Mouse (Mus musculus): ENCODE data around the gene Zfp982. TPM values are rescaled to one million over a fixed set of nuclear protein-coding genes. Genes with fewer than 3 reads are reported as not detected.
"Not testable (repeated sequence)": the region's sequence is repeated elsewhere in the genome, so short reads cannot be mapped to it uniquely, and the experiment has no call there.

Gene Zfp982
- 1 to 10 TPM; 8.1 to 9.8 (median 9.1) TPM for total RNA-seq (2022)

GRCm38 (mm10) chr4:147492117-147492516 lies at the start of gene Zfp982:
TSS of gene Zfp982 (plus strand) at chr4:147492417.
- DNase-seq (ENCODE audit: low spot score), result not testable (repeated sequence)

DNA sequence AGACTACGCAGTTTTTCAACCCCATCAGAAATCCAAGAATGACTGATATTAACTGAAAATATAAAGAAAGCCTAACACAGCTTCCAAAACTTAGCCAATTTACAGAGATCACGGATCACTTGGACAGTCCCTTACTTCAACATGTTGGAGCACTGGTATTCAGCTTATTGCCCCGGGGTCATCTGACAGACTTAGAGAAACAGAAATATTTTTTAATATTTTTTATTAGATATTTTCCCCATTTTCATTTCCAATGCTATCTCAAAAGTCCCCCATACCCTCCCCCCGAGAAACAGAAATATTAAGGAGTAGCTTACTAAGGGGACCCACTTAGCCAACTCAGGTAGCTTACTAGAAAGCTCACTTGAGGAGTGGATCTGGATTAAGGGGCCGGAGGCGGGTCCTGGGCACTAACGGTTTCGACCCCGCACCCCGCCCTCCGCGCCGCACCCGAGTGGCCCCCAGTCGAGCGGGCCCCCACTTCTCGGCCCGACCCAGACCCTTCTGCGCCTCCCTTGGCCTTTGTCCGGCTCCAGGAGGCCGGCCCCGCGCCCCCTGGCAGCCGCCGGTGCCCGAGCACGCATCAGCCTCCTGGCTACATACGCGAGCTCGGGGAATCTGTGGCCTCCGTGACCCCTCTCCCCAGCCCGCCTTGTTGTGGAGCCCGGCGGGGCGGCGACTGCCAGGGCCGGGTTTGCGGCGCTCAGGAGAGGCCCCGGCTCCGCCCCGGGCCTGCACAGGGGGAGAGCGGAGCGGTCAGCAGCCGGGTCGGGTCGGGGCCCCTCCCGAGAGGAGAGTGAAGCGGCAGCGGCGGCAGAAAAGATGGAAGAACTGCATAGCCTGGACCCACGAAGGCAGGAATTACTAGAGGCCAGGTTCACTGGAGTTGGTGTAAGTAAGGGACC lies 49.3 kb upstream of the Zfp982 start:
- not testable (repeated sequence) for DNase-seq (ENCODE audit: low spot score)

DNA sequence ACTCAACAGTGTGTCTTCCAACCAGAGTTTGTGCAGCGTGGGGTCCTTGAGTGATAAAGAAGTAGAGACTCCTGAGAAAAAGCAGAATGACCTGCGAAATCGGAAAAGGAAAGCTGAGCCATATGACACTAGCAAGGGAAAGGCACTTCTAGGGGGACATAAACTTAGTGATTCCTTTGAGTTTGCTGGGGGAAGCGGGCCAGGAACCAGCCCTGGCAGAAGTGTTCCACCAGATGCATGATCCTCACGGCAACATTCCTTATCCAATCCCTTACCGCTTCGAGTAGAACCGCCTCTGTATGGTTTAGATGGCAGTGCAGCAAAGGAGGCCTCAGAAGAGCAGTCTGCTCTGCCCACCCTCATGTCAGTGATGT lies 48.7 kb upstream of the Zfp982 start:
- not testable (repeated sequence) for DNase-seq (ENCODE audit: low spot score)

- not testable (repeated sequence) for DNase-seq (ENCODE audit: low spot score)
Measured at GRCm38 (mm10) chr4:147445371-147445770, 46.8 kb upstream of the Zfp982 start.

DNA sequence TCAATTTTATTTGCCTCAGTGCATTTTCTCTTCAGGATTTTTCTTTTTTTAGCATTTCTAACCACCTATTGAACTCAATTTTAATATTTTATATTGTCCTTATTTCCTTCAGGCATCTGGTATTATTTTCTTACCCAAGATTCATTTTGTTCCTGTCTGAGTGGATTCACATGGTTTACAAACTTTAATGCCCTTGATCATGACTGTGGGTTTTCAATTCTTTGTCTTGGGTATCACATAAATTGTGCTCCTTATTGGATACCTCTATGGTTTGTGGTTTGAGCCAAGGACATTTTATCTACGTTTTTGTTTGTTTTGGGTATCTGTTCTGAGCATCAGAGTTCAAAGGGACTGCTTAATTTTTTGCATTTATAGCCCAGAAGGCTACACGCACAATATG lies 43.9 kb upstream of the Zfp982 start:
- no peak for DNase-seq (ENCODE audit: low spot score)

- DNase-seq (ENCODE audit: low spot score), result no peak
Measured at GRCm38 (mm10) chr4:147449099-147449581, 43.1 kb upstream of the Zfp982 start.

GRCm38 (mm10) chr4:147449986-147450385 lies 42.2 kb upstream of the Zfp982 start:
- not testable (repeated sequence) for DNase-seq (ENCODE audit: low spot score)

DNA sequence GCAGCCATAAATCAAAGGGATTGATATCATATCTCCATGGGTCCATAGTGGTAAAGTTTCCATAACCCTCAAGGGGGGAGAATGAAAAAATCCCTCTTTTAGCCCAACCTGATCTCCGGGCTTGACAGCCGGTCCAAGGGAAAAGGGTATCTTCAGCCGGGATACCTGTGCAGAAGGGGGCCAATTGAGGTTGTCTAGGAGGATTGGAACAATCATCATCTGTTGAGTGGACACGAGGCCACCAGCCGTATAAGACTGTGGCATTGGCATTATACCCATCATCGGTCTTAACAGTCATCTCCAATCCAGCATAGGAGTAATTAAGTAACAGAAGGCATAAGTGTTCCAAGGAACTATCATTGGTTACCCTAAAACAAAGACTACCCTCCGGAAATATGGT lies 25.0 kb upstream of the Zfp982 start:
- DNase-seq (ENCODE audit: low spot score), result not testable (repeated sequence)

GRCm38 (mm10) chr4:147498772-147499613 lies 6.8 kb downstream of the Zfp982 start:
- not testable (repeated sequence) for DNase-seq (ENCODE audit: low spot score)

- DNase-seq (ENCODE audit: low spot score), result no peak
Measured at GRCm38 (mm10) chr4:147509174-147509573, 17.0 kb downstream of the Zfp982 start.

- no peak for DNase-seq (ENCODE audit: low spot score)
Measured at GRCm38 (mm10) chr4:147518981-147519380, 26.8 kb downstream of the Zfp982 start.

DNA sequence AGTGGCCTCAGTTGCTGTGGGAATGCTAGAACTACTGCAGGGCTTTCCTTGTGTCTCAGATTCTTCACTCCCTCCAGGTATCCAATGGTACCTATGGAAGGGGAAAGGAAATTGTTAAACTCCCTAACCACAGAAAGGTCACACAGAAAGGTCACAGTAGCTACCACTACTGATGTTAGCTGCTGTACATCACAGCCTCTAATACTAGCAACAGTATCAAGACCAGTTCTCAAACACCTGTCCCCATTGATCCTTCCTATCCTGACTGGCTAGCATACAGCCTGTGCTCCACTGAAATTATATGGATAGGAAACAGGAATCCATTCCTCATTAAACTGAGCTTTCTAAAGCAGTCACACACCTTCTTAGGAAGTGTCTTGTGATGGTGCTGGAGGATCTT lies 27.9 kb downstream of the Zfp982 start:
- DNase-seq (ENCODE audit: low spot score), result no peak

DNA sequence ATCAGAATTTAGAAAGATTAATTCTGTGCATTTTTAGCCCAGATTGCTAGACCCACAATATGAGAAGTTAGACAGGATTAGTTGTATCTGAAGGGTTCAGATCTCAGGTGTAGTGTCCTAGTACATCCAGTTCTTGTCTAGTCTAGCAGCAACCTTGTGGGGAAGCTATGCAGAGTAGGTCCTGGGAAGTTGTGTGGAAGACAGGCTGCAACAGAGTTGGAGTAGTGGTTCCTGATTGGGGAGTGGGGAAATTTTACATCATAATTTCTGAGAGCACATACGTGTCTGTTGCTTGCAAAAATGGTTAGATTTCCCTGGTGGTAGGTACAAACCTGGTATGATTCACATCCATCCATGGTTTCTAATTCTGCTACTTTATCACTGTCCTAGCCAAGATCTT lies 32.9 kb downstream of the Zfp982 start:
- no peak for DNase-seq (ENCODE audit: low spot score)

DNA sequence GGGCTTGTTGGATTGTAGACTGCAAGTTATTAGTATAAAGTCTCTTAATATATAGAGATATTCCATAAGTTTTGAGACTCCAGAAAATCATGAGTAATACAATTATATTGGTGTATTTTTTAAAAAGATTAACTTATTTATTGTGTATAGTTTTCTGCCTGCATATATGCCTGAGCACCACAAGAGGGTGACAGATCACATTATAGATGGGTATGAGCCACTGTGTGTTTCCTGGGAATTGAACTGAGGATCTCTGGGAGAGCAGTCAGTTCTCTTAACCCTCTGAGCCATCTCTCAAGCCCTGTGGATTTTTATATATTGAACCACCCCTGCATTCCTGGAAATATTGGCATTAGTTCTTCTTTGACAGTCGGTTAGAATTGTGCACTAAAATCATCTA lies 38.1 kb downstream of the Zfp982 start:
- no peak for DNase-seq (ENCODE audit: low spot score)

DNA sequence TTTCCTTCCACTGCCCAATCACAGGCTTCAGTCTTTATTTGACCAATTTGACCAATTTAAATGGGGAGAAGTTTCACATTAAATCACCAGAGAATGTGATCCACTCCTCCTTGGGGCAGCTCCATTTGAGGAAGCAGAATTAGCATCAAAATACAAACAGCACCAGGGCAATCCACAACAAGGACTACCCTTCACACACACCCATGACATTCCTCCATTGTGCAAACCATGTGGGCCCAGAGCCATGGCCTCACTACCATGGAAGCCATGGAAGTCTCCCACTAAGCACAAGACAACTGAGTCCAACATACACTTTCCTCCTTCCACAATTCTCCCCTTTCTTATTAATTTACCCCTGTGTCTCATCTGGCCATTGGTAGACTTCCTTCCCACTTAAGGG lies 43.7 kb downstream of the Zfp982 start:
- DNase-seq (ENCODE audit: low spot score), result not testable (repeated sequence)

GRCm38 (mm10) chr4:147537702-147538101 lies 45.5 kb downstream of the Zfp982 start:
- DNase-seq (ENCODE audit: low spot score), result no peak

GRCm38 (mm10) chr4:147539918-147540317 lies 47.7 kb downstream of the Zfp982 start, which contains the start of gene Gm16503:
TSS of gene Gm16503 (plus strand) at chr4:147540218.
- DNase-seq (ENCODE audit: low spot score), result not testable (repeated sequence)

GRCm38 (mm10) chr4:147541105-147541504 lies 48.9 kb downstream of the Zfp982 start:
- DNase-seq (ENCODE audit: low spot score), result no peak

DNA sequence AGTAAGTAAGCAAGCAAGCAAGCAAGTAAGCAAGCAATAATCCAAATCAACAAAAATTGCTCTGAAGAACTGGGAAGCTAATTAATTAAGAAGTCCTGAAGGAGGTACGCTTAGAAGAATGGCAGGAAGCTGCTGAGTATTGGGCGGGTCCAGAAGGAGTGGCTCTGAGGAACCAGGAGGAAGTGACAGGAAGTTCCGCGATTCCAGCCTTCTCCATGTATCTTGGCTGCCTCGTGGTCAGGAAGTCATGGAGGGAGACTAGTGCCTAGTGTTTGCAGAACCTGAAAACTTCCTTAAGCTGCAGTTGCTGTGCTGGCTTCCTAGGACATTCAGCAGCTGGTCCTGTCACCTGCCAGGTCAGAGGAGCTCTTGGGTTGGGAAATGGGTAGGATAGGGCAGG lies 60.9 kb downstream of the Zfp982 start, which contains the start of gene Zfp985:
Gene Zfp985, plus strand, starts transcription at position 207 of the 400 bp plus-strand sequence.
- DNase-seq (ENCODE audit: low spot score), result peak; percentile 50

GRCm38 (mm10) chr4:147554361-147554760 lies 62.1 kb downstream of the Zfp982 start:
- DNase-seq (ENCODE audit: low spot score), result not testable (repeated sequence)

DNA sequence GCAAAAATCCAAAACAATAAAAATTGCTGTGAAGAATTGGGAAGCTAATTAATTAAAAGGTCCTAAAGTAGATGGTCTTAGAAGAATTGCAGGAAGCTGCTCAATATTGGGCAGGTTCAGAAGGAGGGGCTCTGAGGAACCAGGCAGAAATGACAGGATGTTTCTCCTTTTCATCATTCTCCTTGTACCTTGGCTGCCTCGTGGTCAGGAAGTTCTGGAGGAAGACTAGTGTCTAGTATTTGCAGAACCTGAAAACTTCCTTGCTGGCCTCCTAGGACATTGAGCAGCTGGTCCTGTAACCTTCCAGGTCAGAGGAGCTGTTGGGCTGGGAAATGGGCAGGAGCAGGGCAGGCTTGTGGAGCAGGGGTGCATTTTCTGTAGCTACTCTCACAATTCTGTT lies 64.7 kb downstream of the Zfp982 start:
- DNase-seq (ENCODE audit: low spot score), result peak; percentile 41

- DNase-seq (ENCODE audit: low spot score), result not testable (repeated sequence)
Measured at GRCm38 (mm10) chr4:147558011-147558410, 65.8 kb downstream of the Zfp982 start.

All from heart, adult 8-10 months (tissue).